Mouse (Mus musculus): ENCODE results near the gene Neurod2. TPM values are rescaled to one million over a fixed set of nuclear protein-coding genes. Genes with fewer than 3 reads are reported as not detected.

Gene Neurod2
- polyA plus RNA-seq, 1 experiment: 57.4 TPM

GRCm38 (mm10) chr11:98370588-98370987 lies 41.1 kb upstream of the Neurod2 start:
- Histone ChIP-seq H3K4me3 (replicated peaks; ENCODE audit: insufficient read depth, low read depth, low read length) (no peak overlapping the region), H3K27me3 (ENCODE audit: control insufficient read depth, insufficient read depth, low read length) (no peaks in the 10 kb centered on the region), H3K27ac (ENCODE audit: insufficient read depth, low read length) (no peak overlapping the region), H3K4me1 (ENCODE audit: control insufficient read depth, insufficient read depth, low read length) (peaks cover 41% of the 10 kb centered on the region)
- TF ChIP-seq POLR2A (IDR thresholded peaks at IDR 0.05; ENCODE audit: borderline replicate concordance, insufficient read depth, low read length) (no peak), CTCF (IDR thresholded peaks at IDR 0.05; ENCODE audit: borderline replicate concordance, insufficient read depth, low read depth, low read length) (no peak)
- no peak for DNase-seq
- 76% methylated on average over 2 of the region's 2 CpGs for WGBS

GRCm38 (mm10) chr11:98369337-98369736 lies 39.9 kb upstream of the Neurod2 start:
- Histone ChIP-seq H3K4me3 (replicated peaks; ENCODE audit: insufficient read depth, low read depth, low read length) (no peak overlapping the region), H3K27me3 (ENCODE audit: control insufficient read depth, insufficient read depth, low read length) (no peaks in the 10 kb centered on the region), H3K27ac (ENCODE audit: insufficient read depth, low read length) (peak overlapping the region; percentile 11), H3K4me1 (ENCODE audit: control insufficient read depth, insufficient read depth, low read length) (peaks cover 38% of the 10 kb centered on the region)
- TF ChIP-seq CTCF (IDR thresholded peaks at IDR 0.05; ENCODE audit: borderline replicate concordance, insufficient read depth, low read depth, low read length) (no peak), POLR2A (IDR thresholded peaks at IDR 0.05; ENCODE audit: borderline replicate concordance, insufficient read depth, low read length) (no peak)
- WGBS: 18% methylated on average over 6 of the region's 6 CpGs
- DNase-seq: peak; percentile 55 to 74

GRCm38 (mm10) chr11:98367863-98368186 lies 38.4 kb upstream of the Neurod2 start:
- no peaks in the 10 kb centered on the region for H3K27me3 ChIP-seq (ENCODE audit: control insufficient read depth, insufficient read depth, low read length)
- TF ChIP-seq POLR2A (IDR thresholded peaks at IDR 0.05; ENCODE audit: borderline replicate concordance, insufficient read depth, low read length) (no peak), CTCF (IDR thresholded peaks at IDR 0.05; ENCODE audit: borderline replicate concordance, insufficient read depth, low read depth, low read length) (no peak)
- H3K4me3 ChIP-seq (replicated peaks; ENCODE audit: insufficient read depth, low read depth, low read length): no peak overlapping the region
- peaks cover 37% of the 10 kb centered on the region for H3K4me1 ChIP-seq (ENCODE audit: control insufficient read depth, insufficient read depth, low read length)
- 57% methylated on average over 7 of the region's 7 CpGs for WGBS
- no peak for DNase-seq
- H3K27ac ChIP-seq (ENCODE audit: insufficient read depth, low read length): no peak overlapping the region

DNA sequence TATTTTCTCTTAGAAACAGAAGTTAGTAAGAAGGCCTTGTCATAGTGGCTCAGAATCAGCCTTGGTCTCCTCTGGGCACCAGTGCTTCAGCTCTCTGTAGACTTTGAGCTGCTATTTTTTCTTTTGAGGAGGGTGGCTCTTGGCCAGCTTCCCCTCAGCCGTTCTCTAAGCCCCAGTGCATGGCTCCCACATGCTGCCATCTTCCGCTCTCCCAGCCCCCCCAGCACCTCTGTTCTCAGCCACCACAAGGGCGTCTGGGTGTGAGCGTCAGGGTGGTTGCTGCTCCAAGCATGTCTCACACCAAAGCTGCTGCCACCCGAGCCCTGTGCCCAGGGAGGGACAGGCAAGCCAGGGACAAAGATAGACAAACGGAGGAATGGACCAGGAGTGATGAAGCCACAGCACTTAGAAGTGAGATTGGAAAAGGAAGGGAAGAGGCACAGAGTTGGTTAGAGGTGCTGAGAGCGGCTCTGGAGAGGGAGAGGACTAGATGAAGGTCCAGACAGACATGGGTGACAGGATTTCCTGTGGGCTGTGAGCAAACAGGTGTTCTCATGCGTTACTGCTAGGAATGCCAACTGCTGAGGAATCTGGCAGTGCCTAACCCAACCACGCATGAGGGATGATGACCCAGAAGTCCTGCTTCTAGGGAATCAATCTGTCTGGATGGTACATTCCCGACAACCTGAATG lies 37.9 kb upstream of the Neurod2 start:
- H3K4me3 ChIP-seq (replicated peaks; ENCODE audit: insufficient read depth, low read depth, low read length): no peak overlapping the region
- no peaks in the 10 kb centered on the region for H3K27me3 ChIP-seq (ENCODE audit: control insufficient read depth, insufficient read depth, low read length)
- 43% methylated on average over 10 of the region's 10 CpGs for WGBS
- no peak for DNase-seq
- TF ChIP-seq CTCF (IDR thresholded peaks at IDR 0.05; ENCODE audit: borderline replicate concordance, insufficient read depth, low read depth, low read length): no peak
- TF ChIP-seq POLR2A (IDR thresholded peaks at IDR 0.05; ENCODE audit: borderline replicate concordance, insufficient read depth, low read length): no peak
- no peak overlapping the region for H3K27ac ChIP-seq (ENCODE audit: insufficient read depth, low read length)
- H3K4me1 ChIP-seq (ENCODE audit: control insufficient read depth, insufficient read depth, low read length): peaks cover 37% of the 10 kb centered on the region

- no peak overlapping the region for H3K4me3 ChIP-seq (replicated peaks; ENCODE audit: insufficient read depth, low read depth, low read length)
- DNase-seq: no peak
- H3K27me3 ChIP-seq (ENCODE audit: control insufficient read depth, insufficient read depth, low read length): no peaks in the 10 kb centered on the region
- 87% methylated on average over 10 of the region's 10 CpGs for WGBS
- TF ChIP-seq POLR2A (IDR thresholded peaks at IDR 0.05; ENCODE audit: borderline replicate concordance, insufficient read depth, low read length): no peak
- no peak for TF ChIP-seq CTCF (IDR thresholded peaks at IDR 0.05; ENCODE audit: borderline replicate concordance, insufficient read depth, low read depth, low read length)
- H3K4me1 ChIP-seq (ENCODE audit: control insufficient read depth, insufficient read depth, low read length): peaks cover 34% of the 10 kb centered on the region
- H3K27ac ChIP-seq (ENCODE audit: insufficient read depth, low read length): no peak overlapping the region
Measured at GRCm38 (mm10) chr11:98366290-98366689, 36.8 kb upstream of the Neurod2 start.

GRCm38 (mm10) chr11:98364410-98364809 lies 35.0 kb upstream of the Neurod2 start:
- Histone ChIP-seq H3K27me3 (ENCODE audit: control insufficient read depth, insufficient read depth, low read length) (no peaks in the 10 kb centered on the region), H3K4me1 (ENCODE audit: control insufficient read depth, insufficient read depth, low read length) (peaks cover 22% of the 10 kb centered on the region), H3K27ac (ENCODE audit: insufficient read depth, low read length) (no peak overlapping the region), H3K4me3 (replicated peaks; ENCODE audit: insufficient read depth, low read depth, low read length) (no peak overlapping the region)
- 95% methylated on average over 5 of the region's 5 CpGs for WGBS
- TF ChIP-seq POLR2A (IDR thresholded peaks at IDR 0.05; ENCODE audit: borderline replicate concordance, insufficient read depth, low read length): no peak
- no peak for DNase-seq

GRCm38 (mm10) chr11:98363817-98364216 lies 34.4 kb upstream of the Neurod2 start:
- DNase-seq: no peak
- no peak overlapping the region for H3K4me3 ChIP-seq (replicated peaks; ENCODE audit: insufficient read depth, low read depth, low read length)
- H3K4me1 ChIP-seq (ENCODE audit: control insufficient read depth, insufficient read depth, low read length): peaks cover 18% of the 10 kb centered on the region
- no peak for TF ChIP-seq CTCF (IDR thresholded peaks at IDR 0.05; ENCODE audit: borderline replicate concordance, insufficient read depth, low read depth, low read length)
- no peak for TF ChIP-seq POLR2A (IDR thresholded peaks at IDR 0.05; ENCODE audit: borderline replicate concordance, insufficient read depth, low read length)
- WGBS: 80% methylated on average over 5 of the region's 5 CpGs
- no peak overlapping the region for H3K27ac ChIP-seq (ENCODE audit: insufficient read depth, low read length)
- no peaks in the 10 kb centered on the region for H3K27me3 ChIP-seq (ENCODE audit: control insufficient read depth, insufficient read depth, low read length)

GRCm38 (mm10) chr11:98360866-98361521 lies 31.5 kb upstream of the Neurod2 start:
- no peak for DNase-seq
- Histone ChIP-seq H3K27me3 (ENCODE audit: control insufficient read depth, insufficient read depth, low read length) (no peaks in the 10 kb centered on the region), H3K4me3 (replicated peaks; ENCODE audit: insufficient read depth, low read depth, low read length) (no peak overlapping the region), H3K27ac (ENCODE audit: insufficient read depth, low read length) (peak overlapping the region; percentile 42; the same call in 1 of the 2 replicates), H3K4me1 (ENCODE audit: control insufficient read depth, insufficient read depth, low read length) (peaks cover 5% of the 10 kb centered on the region; the same call in 1 of the 2 replicates)
- 35% methylated on average over 9 of the region's 9 CpGs for whole genome bisulfite sequencing
- TF ChIP-seq POLR2A (IDR thresholded peaks at IDR 0.05; ENCODE audit: borderline replicate concordance, insufficient read depth, low read length) (no peak), CTCF (IDR thresholded peaks at IDR 0.05; ENCODE audit: borderline replicate concordance, insufficient read depth, low read depth, low read length) (no peak)

All from cerebellum, adult 2 months (tissue).